Mouse (Mus musculus): ENCODE data around the gene Nedd1. TPM values are rescaled to one million over a fixed set of nuclear protein-coding genes. Genes with fewer than 3 reads are reported as not detected.

Gene Nedd1
- 9.4 and 10.8 TPM in 2 replicates for polyA plus RNA-seq (2012; rRNA removed)

DNA sequence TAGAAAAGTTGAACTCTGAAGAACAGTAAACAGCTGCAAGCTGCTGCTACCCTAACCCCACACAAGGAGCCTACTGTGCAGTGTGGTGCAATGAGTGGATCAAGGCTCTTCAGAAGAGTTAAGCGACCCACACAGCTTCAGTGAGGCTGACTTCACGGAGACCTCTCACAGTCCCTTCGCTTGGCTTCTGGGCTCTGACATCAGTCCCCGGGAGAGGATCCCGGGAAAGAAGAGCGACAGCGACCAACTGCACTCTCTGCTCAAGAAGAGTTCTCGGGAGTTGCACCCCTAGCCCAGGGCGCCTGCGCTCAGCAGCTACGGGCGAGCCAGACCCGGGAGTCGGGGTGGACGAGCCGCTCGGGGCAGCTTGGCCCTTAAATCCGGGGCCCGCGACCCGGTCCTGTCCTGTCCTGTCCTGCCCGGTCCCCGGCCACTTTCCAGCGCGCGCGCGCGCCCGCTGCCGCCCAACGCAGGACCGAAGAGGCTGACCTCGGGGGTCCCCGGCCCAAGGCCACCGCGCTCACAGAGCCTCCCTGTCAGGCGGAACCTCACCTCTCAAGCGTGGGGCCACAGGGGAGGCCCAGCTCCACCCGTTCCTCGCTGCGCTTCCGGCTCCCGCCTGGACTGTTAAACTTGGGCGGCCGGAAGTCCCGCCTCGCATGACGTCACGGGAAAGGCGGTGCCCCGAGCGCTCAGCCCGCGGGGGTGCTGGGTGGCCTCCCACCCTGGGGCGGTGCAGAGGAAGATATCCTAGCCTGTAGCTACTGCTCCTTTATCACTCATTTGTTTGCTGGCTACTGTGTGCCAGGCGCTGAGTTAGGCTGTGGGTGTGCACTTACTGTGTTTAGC lies at the start of gene Nedd1:
Nedd1 (minus strand) TSS at position 650 of the 849 bp plus-strand sequence.

All from liver, embryonic 14 days (tissue).